Mouse (Mus musculus) retina, postnatal 7 days (tissue): ENCODE data around the gene Mrvi1.
A peak's percentile ranks its signal among the peaks of the same experiment; 100 is the strongest.
"Not testable (repeated sequence)": the region's sequence is repeated elsewhere in the genome, so short reads cannot be mapped to it uniquely, and the experiment has no call there.

Experiments used
- DNase-seq: peaks from one replicate; pipeline ENCODE4 v3.0.0-alpha.2; 2012; ENCODE audit warnings: low read depth, low spot score

Mrvi1 gene

GRCm38 (mm10) chr7:110941116-110941521, 41.1 kb downstream of the Mrvi1 start:
- DNase-seq = no peak

- DNase-seq = no peak
These were observed 46.2 kb downstream of the Mrvi1 start for GRCm38 (mm10) chr7:110935815-110936762.

- no peak for DNase-seq
These were observed 48.3 kb downstream of the Mrvi1 start for GRCm38 (mm10) chr7:110933999-110934398.

- DNase-seq = no peak
These were observed 48.9 kb downstream of the Mrvi1 start for GRCm38 (mm10) chr7:110933329-110933728.

GRCm38 (mm10) chr7:110930118-110930854, 52.0 kb downstream of the Mrvi1 start:
- peak; percentile 30 for DNase-seq

GRCm38 (mm10) chr7:110926562-110926961, 55.7 kb downstream of the Mrvi1 start:
- no peak for DNase-seq

GRCm38 (mm10) chr7:110920331-110921261, 61.7 kb downstream of the Mrvi1 start:
- DNase-seq = no peak

GRCm38 (mm10) chr7:110919721-110920120, 62.5 kb downstream of the Mrvi1 start:
- no peak for DNase-seq

GRCm38 (mm10) chr7:110915913-110916312, 66.3 kb downstream of the Mrvi1 start:
- DNase-seq = no peak

- no peak for DNase-seq
These were observed 67.7 kb downstream of the Mrvi1 start for GRCm38 (mm10) chr7:110914531-110914930.

GRCm38 (mm10) chr7:110913754-110914153, 68.5 kb downstream of the Mrvi1 start:
- no peak for DNase-seq

GRCm38 (mm10) chr7:110908209-110909144, 73.8 kb downstream of the Mrvi1 start:
- no peak for DNase-seq

- DNase-seq = no peak
These were observed 75.7 kb downstream of the Mrvi1 start for GRCm38 (mm10) chr7:110906566-110906965.

- no peak for DNase-seq
These were observed 79.0 kb downstream of the Mrvi1 start for GRCm38 (mm10) chr7:110903226-110903625.

- DNase-seq = no peak
These were observed 85.1 kb downstream of the Mrvi1 start for GRCm38 (mm10) chr7:110897202-110897601.

GRCm38 (mm10) chr7:110896453-110896852, 85.8 kb downstream of the Mrvi1 start:
- no peak for DNase-seq

GRCm38 (mm10) chr7:110895772-110896171, 86.5 kb downstream of the Mrvi1 start:
- DNase-seq = not testable (repeated sequence)

- DNase-seq = no peak
These were observed 87.6 kb downstream of the Mrvi1 start for GRCm38 (mm10) chr7:110894673-110895072.

GRCm38 (mm10) chr7:110893943-110894610, 88.2 kb downstream of the Mrvi1 start:
- no peak for DNase-seq

GRCm38 (mm10) chr7:110891501-110891986, 90.7 kb downstream of the Mrvi1 start:
- DNase-seq = no peak
